Mouse (Mus musculus) bone marrow macrophage, adult 2 months (primary cell): ENCODE measurements around the gene Resf1.
"Not testable (repeated sequence)": the region's sequence is repeated elsewhere in the genome, so short reads cannot be mapped to it uniquely, and the experiment has no call there.

Experiments used
- CTCF ChIP-seq: IDR thresholded peaks from 2 replicates; pipeline ENCODE4 v1.5.1; 2012; ENCODE audit warnings: low read depth, mild to moderate bottlenecking, low read length, moderate library complexity
- POLR2A ChIP-seq: IDR thresholded peaks from 2 replicates; pipeline ENCODE4 v1.6.1; 2012; ENCODE audit warnings: mild to moderate bottlenecking, low read depth, low read length, borderline replicate concordance

- TF ChIP-seq CTCF, POLR2A: not testable (repeated sequence)
Measured at GRCm38 (mm10) chr6:149365975-149366374, 56.8 kb downstream of the Resf1 start.
